Mouse (Mus musculus) right cerebral cortex, postnatal 4 days (tissue): ENCODE data around the gene Gpat3.

ENCODE experiments used
- DNase-seq: peaks from one replicate; pipeline ENCODE4 v3.0.0-alpha.2; 2022

The Gpat3 gene

GRCm38 (mm10) chr5:100845485-100845847 is at the start of gene Gpat3:
Gpat3 (plus strand) TSS chr5:100845713.
- peak; percentile 18 for DNase-seq

- peak; percentile 90 for DNase-seq
Observed at GRCm38 (mm10) chr5:100798165-100798860, 47.2 kb upstream of the Gpat3 start, which contains the start of the genes Helq and Mrps18c. Helq (minus strand) TSS chr5:100798598. Mrps18c (plus strand) TSS chr5:100798627.

- DNase-seq = no peak
Observed at GRCm38 (mm10) chr5:100818341-100818740, 27.2 kb upstream of the Gpat3 start.

GRCm38 (mm10) chr5:100819568-100820480 is 25.7 kb upstream of the Gpat3 start:
- no peak for DNase-seq

- DNase-seq = peak; percentile 80
Observed at GRCm38 (mm10) chr5:100820483-100821184, 24.9 kb upstream of the Gpat3 start, which contains the start of gene Abraxas1. Abraxas1 (minus strand) TSS chr5:100820965.

- DNase-seq = no peak
Observed at GRCm38 (mm10) chr5:100821375-100821774, 24.1 kb upstream of the Gpat3 start.

- no peak for DNase-seq
Observed at GRCm38 (mm10) chr5:100822826-100823225, 22.7 kb upstream of the Gpat3 start.

GRCm38 (mm10) chr5:100825975-100826374 is 19.5 kb upstream of the Gpat3 start:
- DNase-seq = no peak

- no peak for DNase-seq
Observed at GRCm38 (mm10) chr5:100826531-100826930, 19.0 kb upstream of the Gpat3 start.

GRCm38 (mm10) chr5:100828701-100829100 is 16.8 kb upstream of the Gpat3 start:
- DNase-seq = no peak

- DNase-seq = no peak
Observed at GRCm38 (mm10) chr5:100832680-100833079, 12.8 kb upstream of the Gpat3 start.

- DNase-seq = no peak
Observed at GRCm38 (mm10) chr5:100833841-100834240, 11.7 kb upstream of the Gpat3 start.

- no peak for DNase-seq
Observed at GRCm38 (mm10) chr5:100835862-100836538, 9.5 kb upstream of the Gpat3 start.

GRCm38 (mm10) chr5:100837907-100838306 is 7.6 kb upstream of the Gpat3 start:
- no peak for DNase-seq

- DNase-seq = no peak
Observed at GRCm38 (mm10) chr5:100844485-100844884, 1.0 kb upstream of the Gpat3 start.

GRCm38 (mm10) chr5:100845848-100846598 is 510 bp downstream of the Gpat3 start:
- peak; percentile 40 for DNase-seq

- no peak for DNase-seq
Observed at GRCm38 (mm10) chr5:100846599-100846920, 1.0 kb downstream of the Gpat3 start.

- DNase-seq = no peak
Observed at GRCm38 (mm10) chr5:100847143-100847542, 1.6 kb downstream of the Gpat3 start.

GRCm38 (mm10) chr5:100853963-100854362 is 8.4 kb downstream of the Gpat3 start:
- DNase-seq = no peak

- no peak for DNase-seq
Observed at GRCm38 (mm10) chr5:100856552-100856951, 11.0 kb downstream of the Gpat3 start.

- DNase-seq = no peak
Observed at GRCm38 (mm10) chr5:100860417-100861053, 15.0 kb downstream of the Gpat3 start.
